Mouse (Mus musculus) heart, embryonic 10.5 days (tissue): ENCODE data around the gene Hgfac. TPM values are rescaled to one million over a fixed set of nuclear protein-coding genes. Genes with fewer than 3 reads are reported as not detected.
A peak's percentile ranks its signal among the peaks of the same experiment; 100 is the strongest.

Experiments used
- DNase-seq: peaks from one replicate; pipeline ENCODE4 v3.0.0-alpha.2; 2017; ENCODE audit warnings: low spot score
- H3K27ac ChIP-seq: fragments of 300-500 bp; sonication (generic); 2 replicates; pipeline ENCODE4 v1.5.1; 2016; ENCODE audit warnings: mild to moderate bottlenecking
- H3K27me3 ChIP-seq: fragments of 300-500 bp; sonication (generic); 2 replicates; pipeline ENCODE4 v1.6.1; 2016; ENCODE audit warnings: mild to moderate bottlenecking; ENCODE audit not compliant: poor library complexity, insufficient read depth, severe bottlenecking
- H3K36me3 ChIP-seq: fragments of 300-500 bp; sonication (generic); 2 replicates; pipeline ENCODE4 v1.6.1; 2016; ENCODE audit warnings: mild to moderate bottlenecking, moderate library complexity
- H3K4me1 ChIP-seq: fragments of 300-500 bp; sonication (generic); 2 replicates; pipeline ENCODE4 v1.6.1; 2016; ENCODE audit warnings: mild to moderate bottlenecking
- H3K4me3 ChIP-seq: fragments of 300-500 bp; sonication (generic); 2 replicates; pipeline ENCODE4 v1.5.1; 2016; ENCODE audit warnings: mild to moderate bottlenecking, moderate library complexity
- H3K9me3 ChIP-seq: fragments of 300-500 bp; sonication (generic); 2 replicates; pipeline ENCODE4 v1.6.1; 2016; ENCODE audit warnings: mild to moderate bottlenecking, moderate library complexity
- WGBS: fragments of 180-500 bp; shearing (Covaris S2); methylation state at CpG from one replicate; pipeline ENCODE4 v1.1.7; 2016; 5-methylcytosine and 5-hydroxymethylcytosine counted together
- polyA plus RNA-seq: library from polyadenylated mRNA; unstranded; fragments of >200 nt; fragmentation: Nextera tagmentation; extraction: Ambion mirVana; gene quantifications from 2 replicates; pipeline ENCODE4 v1.2.1, GENCODE M21; 2016

Hgfac gene
- polyA plus RNA-seq, 1 experiment from 2014 or later: 5.0 TPM

DNA sequence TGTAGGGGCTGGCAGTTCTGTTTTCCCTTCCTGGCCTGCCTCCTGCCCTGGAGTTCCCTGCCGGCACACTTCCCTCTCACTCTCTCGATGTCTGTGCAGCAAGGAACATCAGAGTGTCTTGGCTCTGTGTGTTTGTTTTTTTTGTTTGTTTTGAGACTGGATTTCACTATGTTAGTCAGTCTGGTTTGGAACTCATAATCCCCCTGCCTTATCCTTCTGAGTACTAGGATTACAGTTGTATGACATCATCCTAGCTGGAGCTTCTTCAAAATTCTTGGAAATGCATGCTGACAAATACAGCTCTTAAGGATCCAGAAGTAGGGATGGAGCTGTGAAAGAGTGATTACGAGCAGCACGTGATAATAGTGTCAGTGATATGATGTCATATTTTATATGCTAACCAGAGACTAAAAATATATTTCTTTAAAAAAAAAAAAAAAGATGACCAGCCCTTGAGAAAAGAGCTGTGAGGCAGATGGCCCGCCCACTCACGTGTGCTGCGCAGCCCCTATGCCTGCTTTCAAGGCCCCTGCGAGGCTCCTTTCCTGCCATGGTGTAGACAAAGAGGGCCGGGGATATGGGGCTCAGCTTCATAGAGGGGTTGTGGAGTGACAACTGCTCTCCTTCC lies 21.5 kb upstream of the Hgfac start:
- no peaks in the 10 kb centered on the region for H3K9me3 ChIP-seq
- peaks cover 38% of the 10 kb centered on the region for H3K36me3 ChIP-seq
- no peak overlapping the region for H3K27ac ChIP-seq
- no peak overlapping the region for H3K4me3 ChIP-seq
- H3K27me3 ChIP-seq: no peaks in the 10 kb centered on the region
- no peak for DNase-seq
- WGBS: 75% methylated on average over 9 of the region's 9 CpGs
- peaks cover 44% of the 10 kb centered on the region for H3K4me1 ChIP-seq

GRCm38 (mm10) chr5:35020410-35021241 lies 20.7 kb upstream of the Hgfac start:
- no peak overlapping the region for H3K4me3 ChIP-seq
- no peak overlapping the region for H3K27ac ChIP-seq
- no peaks in the 10 kb centered on the region for H3K27me3 ChIP-seq
- no peak for DNase-seq
- 83% methylated on average over 9 of the region's 9 CpGs for WGBS
- H3K36me3 ChIP-seq: peaks cover 44% of the 10 kb centered on the region
- peaks cover 50% of the 10 kb centered on the region for H3K4me1 ChIP-seq
- H3K9me3 ChIP-seq: no peaks in the 10 kb centered on the region

DNA sequence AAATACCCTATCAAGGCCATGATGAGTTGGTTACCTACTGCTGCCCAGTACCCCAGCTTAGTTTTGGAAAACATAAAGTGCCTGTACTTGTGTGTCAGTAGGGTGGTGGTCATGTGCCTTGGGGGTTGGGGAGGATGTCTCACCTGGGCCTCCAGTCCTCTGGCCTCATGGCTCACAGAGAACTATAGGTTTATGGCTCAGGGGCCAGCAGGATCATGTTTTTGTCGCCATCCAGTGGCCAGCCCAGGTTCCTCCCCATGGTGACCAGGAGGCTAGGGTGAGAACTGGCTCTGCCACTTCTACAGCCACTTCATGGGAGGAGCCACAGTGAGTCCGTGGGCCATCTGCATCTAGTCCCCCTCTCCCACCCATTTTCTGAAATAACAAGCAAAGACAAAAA lies 16.3 kb upstream of the Hgfac start:
- peaks cover 80% of the 10 kb centered on the region for H3K36me3 ChIP-seq
- WGBS: 26% methylated on average over 2 of the region's 2 CpGs
- DNase-seq: no peak

GRCm38 (mm10) chr5:35029303-35029702 lies 12.0 kb upstream of the Hgfac start:
- Histone ChIP-seq H3K4me3 (no peak overlapping the region), H3K27me3 (no peaks in the 10 kb centered on the region), H3K9me3 (no peaks in the 10 kb centered on the region), H3K36me3 (peaks cover 93% of the 10 kb centered on the region), H3K4me1 (peaks cover 19% of the 10 kb centered on the region), H3K27ac (no peak overlapping the region)
- no peak for DNase-seq
- 97% methylated on average over 1 of the region's 1 CpGs for WGBS

More for the DNA sequence above, 16.3 kb upstream of the Hgfac start:
- Histone ChIP-seq H3K9me3 (no peaks in the 10 kb centered on the region), H3K27me3 (no peaks in the 10 kb centered on the region), H3K27ac (no peak overlapping the region), H3K4me3 (no peak overlapping the region), H3K4me1 (peaks cover 45% of the 10 kb centered on the region)

DNA sequence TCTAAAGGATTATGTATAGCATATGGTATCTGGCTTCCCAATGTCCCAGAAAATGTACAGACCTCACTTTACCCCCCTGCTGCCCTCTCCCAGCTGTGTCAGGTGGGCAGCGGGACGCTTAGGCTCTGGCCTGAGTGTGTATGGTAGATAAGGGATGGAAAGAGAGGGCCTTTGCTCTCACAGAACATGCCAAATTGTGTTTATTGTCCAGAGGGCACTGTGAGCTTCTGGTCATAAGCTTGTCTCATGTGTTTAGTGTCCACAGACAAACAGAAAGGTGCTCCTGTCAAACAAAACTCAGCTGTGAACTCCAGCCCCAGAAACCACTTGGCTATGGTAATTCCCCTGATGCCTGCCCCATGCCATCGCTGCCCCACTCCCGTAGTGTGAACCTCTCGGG lies 11.6 kb upstream of the Hgfac start:
- Histone ChIP-seq H3K4me1 (peaks cover 16% of the 10 kb centered on the region; the same call in 1 of the 2 replicates), H3K9me3 (no peaks in the 10 kb centered on the region), H3K36me3 (peaks cover 94% of the 10 kb centered on the region), H3K4me3 (no peak overlapping the region), H3K27ac (no peak overlapping the region), H3K27me3 (no peaks in the 10 kb centered on the region)
- WGBS: 82% methylated on average over 5 of the region's 5 CpGs
- no peak for DNase-seq

DNA sequence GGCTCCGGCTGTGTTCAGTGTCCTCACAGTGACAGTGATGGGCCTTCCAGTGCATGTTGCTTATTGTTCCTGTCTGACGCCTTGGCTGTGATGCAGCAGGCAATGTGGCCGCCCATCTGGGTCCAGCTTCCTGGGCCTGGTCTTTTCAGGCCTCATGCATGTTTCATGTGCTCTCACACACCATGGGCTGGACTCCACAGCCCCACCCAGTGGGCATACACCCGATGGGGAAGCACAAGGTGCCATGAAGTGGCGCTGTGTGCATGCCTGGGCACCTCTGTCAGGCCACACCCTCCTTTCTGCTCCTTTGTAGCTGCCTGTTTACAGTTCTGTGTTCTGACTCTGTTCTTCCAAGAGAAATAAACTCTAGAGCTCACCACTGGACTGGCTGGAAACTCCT lies 8.2 kb upstream of the Hgfac start:
- Histone ChIP-seq H3K36me3 (peaks cover 69% of the 10 kb centered on the region), H3K9me3 (no peaks in the 10 kb centered on the region), H3K4me3 (no peak overlapping the region), H3K4me1 (peaks cover 16% of the 10 kb centered on the region), H3K27ac (no peak overlapping the region), H3K27me3 (no peaks in the 10 kb centered on the region)
- WGBS: 85% methylated on average over 5 of the region's 5 CpGs
- no peak for DNase-seq

GRCm38 (mm10) chr5:35033619-35034018 lies 7.7 kb upstream of the Hgfac start:
- no peaks in the 10 kb centered on the region for H3K9me3 ChIP-seq
- H3K27me3 ChIP-seq: no peaks in the 10 kb centered on the region
- H3K4me1 ChIP-seq: peaks cover 16% of the 10 kb centered on the region
- no peak overlapping the region for H3K27ac ChIP-seq
- DNase-seq: no peak
- no peak overlapping the region for H3K4me3 ChIP-seq
- H3K36me3 ChIP-seq: peaks cover 64% of the 10 kb centered on the region
- WGBS: 79% methylated on average over 1 of the region's 1 CpGs

DNA sequence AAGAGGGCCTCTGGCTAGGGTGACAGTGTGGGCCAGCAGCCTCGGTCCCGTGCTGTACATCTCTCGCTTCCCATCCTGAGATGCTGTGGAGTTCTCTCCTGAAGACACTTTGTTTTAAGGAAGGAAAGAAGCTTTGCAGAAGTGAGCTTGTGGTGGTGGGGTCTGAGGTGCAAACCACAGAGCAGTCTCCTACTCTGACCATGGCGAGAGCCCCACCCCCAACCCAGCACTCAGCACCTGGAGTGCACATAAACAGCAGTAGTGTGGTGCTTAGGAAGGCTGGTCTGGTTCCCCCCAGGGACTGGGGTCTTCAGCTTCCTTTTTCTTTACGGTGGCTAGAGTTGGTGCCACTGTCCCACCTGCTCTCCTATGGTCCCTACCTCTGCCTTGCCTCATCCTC lies 6.2 kb upstream of the Hgfac start:
- 80% methylated on average over 5 of the region's 5 CpGs for WGBS
- H3K36me3 ChIP-seq: peaks cover 49% of the 10 kb centered on the region
- H3K27ac ChIP-seq: no peak overlapping the region; the same call in 1 of the 2 replicates

DNA sequence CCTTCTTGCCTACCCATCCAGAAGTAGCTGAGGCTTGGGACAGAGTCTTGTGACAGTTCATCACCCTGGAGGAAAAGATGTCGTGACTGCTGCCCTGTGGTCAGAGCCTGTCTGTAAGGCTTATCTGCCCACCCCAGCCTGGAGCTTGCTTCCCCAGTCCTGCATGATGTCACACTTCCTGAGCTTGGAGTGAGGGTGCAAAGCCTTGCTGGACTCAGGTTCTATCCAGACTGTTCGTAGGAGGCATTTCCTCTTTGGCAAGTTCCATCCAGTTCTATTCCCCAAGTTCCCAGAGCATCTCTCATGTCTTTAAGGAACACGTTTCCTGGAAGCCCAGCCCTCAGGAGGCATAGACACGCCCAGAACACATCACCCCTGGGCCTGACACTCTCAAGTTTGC lies 5.5 kb upstream of the Hgfac start:
- no peak for DNase-seq
- no peaks in the 10 kb centered on the region for H3K9me3 ChIP-seq
- no peak overlapping the region; the same call in 1 of the 2 replicates for H3K27ac ChIP-seq
- WGBS: 40% methylated on average over 4 of the region's 4 CpGs
- H3K27me3 ChIP-seq: no peaks in the 10 kb centered on the region
- no peak overlapping the region for H3K4me3 ChIP-seq
- peaks cover 43% of the 10 kb centered on the region for H3K36me3 ChIP-seq
- H3K4me1 ChIP-seq: peaks cover 17% of the 10 kb centered on the region

More for the DNA sequence above, 6.2 kb upstream of the Hgfac start:
- Histone ChIP-seq H3K4me3 (no peak overlapping the region), H3K4me1 (peaks cover 16% of the 10 kb centered on the region), H3K9me3 (no peaks in the 10 kb centered on the region), H3K27me3 (no peaks in the 10 kb centered on the region)
- DNase-seq: no peak

DNA sequence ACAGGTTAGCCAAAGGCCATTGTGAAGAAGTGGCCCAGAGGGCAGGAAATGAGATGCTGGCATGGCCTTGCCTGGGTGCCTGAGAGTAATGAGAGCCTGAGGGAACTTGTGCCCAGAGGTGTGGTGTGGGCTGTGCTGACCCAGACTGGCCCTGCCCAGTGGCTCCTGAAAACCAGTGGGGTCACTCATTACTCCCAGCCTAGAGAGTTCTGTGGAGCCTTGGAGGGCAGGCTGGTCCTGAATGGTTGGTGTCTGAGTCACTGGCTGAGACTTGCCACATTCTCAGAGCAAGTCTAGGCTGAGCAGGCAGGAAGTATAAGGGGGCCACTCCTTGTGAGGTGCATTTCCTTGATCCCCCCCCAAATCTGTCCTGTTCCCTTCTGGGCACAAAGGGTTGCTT lies 3.9 kb upstream of the Hgfac start:
- no peaks in the 10 kb centered on the region for H3K9me3 ChIP-seq
- H3K4me3 ChIP-seq: no peak overlapping the region
- H3K4me1 ChIP-seq: peaks cover 34% of the 10 kb centered on the region
- peak overlapping the region; percentile 26; the same call in 1 of the 2 replicates for H3K27ac ChIP-seq
- no peak for DNase-seq
- no peaks in the 10 kb centered on the region for H3K27me3 ChIP-seq
- H3K36me3 ChIP-seq: peaks cover 27% of the 10 kb centered on the region

DNA sequence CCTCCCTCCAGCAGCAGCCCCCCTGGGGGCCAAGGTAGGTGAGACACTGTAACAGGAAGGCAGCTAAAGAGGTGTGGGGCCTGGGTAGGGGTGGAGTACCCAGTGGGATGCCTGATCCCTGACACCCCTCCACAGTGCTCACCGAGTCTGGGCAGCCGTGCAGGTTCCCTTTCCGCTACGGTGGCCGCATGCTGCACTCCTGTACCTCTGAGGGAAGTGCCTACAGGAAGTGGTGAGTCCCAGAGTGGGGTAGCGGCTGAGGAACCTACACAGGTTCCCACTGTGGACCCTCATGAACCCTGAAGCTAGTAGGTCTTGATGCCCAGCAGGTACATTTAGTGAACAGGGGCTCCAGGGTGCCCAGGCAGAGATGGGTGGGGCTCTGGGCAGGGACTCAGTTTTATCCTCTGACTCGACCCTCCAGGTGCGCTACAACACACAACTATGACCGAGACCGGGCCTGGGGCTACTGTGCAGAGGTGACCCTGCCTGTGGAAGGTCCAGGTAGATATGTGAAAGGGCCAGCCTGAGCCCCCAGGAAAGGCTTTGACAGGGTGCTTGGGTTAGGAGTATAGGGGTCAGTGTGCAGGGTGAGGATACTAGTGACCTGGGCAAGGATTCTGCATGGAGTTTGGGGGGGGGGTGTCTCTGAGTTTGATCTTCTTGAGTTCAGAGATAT lies 1.3 kb downstream of the Hgfac start:
- no peak overlapping the region for H3K4me3 ChIP-seq
- no peaks in the 10 kb centered on the region for H3K9me3 ChIP-seq
- H3K27ac ChIP-seq: peak overlapping the region; percentile 45; the same call in 1 of the 2 replicates
- no peaks in the 10 kb centered on the region for H3K36me3 ChIP-seq
- peaks cover 23% of the 10 kb centered on the region for H3K27me3 ChIP-seq
- WGBS: 56% methylated on average over 10 of the region's 10 CpGs
- H3K4me1 ChIP-seq: peaks cover 22% of the 10 kb centered on the region; the same call in 1 of the 2 replicates
- DNase-seq: no peak

GRCm38 (mm10) chr5:35043110-35043451 lies 1.8 kb downstream of the Hgfac start:
- WGBS: 60% methylated on average over 1 of the region's 1 CpGs
- H3K4me1 ChIP-seq: peaks cover 22% of the 10 kb centered on the region; the same call in 1 of the 2 replicates
- DNase-seq: peak; percentile 85

DNA sequence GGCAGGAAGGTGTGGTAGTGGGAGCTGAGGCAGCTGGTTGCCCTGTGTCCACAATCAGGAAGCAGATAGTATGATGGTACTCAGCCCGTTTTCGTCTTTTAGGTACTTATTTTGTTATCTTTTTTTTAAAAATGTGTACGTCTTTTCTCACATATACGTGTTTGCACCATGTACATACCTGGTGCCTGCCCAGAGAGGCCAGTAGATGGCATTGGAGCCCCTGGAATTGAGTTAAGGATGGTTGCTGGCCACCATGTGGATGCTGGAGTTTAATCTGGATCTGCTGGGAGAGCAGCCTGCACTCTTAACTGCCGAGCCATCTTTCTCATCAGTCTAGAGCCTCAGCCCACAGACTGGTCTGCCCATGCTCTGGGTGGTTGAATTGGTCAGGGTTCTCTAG lies 9.2 kb downstream of the Hgfac start:
- DNase-seq: no peak
- 60% methylated on average over 5 of the region's 5 CpGs for WGBS
- H3K36me3 ChIP-seq: no peaks in the 10 kb centered on the region
- H3K27me3 ChIP-seq: peaks cover 44% of the 10 kb centered on the region; the same call in 1 of the 2 replicates
- no peaks in the 10 kb centered on the region for H3K9me3 ChIP-seq
- 0 out of 2 replicates have a peak, but pooled peaks cover 3% of the 10 kb centered on the region for H3K4me1 ChIP-seq
- H3K27ac ChIP-seq: no peak overlapping the region
- H3K4me3 ChIP-seq: no peak overlapping the region

More at GRCm38 (mm10) chr5:35043110-35043451, 1.8 kb downstream of the Hgfac start:
- H3K27ac ChIP-seq: no peak overlapping the region
- peaks cover 28% of the 10 kb centered on the region for H3K27me3 ChIP-seq
- H3K9me3 ChIP-seq: no peaks in the 10 kb centered on the region
- no peak overlapping the region for H3K4me3 ChIP-seq
- H3K36me3 ChIP-seq: no peaks in the 10 kb centered on the region
